Mouse (Mus musculus): ENCODE results near the gene Hmgb2.

DNA sequence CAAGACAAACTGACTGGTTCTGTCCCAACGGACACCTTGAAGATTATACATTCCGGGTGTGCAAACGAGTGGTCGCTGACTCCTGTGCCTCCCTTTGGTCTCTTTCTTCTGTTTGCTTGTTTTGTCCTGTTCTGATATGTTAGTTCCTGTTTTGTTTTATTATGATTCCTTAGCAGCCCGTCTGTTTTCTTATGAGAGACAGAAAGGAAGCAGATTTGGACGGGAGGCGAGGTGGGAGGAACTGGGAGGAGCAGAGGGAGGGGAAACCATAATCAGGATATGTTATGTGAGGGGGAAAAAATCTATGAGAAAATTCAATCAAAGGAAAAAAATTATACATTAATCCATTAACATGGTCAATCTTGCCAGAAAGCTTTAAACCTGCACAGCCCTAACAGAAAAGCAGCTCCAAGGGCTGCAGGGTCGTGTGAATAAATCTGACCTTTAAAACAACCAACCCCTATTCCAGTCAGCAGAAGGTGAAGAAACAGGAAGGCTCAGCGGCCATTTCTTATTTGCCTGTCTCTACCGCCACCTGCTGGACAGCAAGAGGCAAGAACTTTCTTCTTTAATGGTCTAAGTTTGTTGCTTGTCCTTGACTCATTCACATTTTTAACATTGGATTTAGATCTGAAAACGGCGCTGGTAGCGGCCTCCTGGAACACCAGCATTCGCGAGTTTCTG lies 19.1 kb downstream of the Hmgb2 start:
- TF ChIP-seq GATA1 (IDR thresholded peaks at IDR 0.05; ENCODE audit: low read length) (no peak), TAL1 (IDR thresholded peaks at IDR 0.05; ENCODE audit: low read length) (no peak)

Data from erythroblast, embryonic 14.5 days (primary cell).